Mouse (Mus musculus) liver, postnatal 0 days (tissue): ENCODE measurements around the gene D430042O09Rik. TPM values are rescaled to one million over a fixed set of nuclear protein-coding genes. Genes with fewer than 3 reads are reported as not detected.

ENCODE experiments used
- ATAC-seq: fragments of 200-750 bp; cut with Nextera tagmentation; 2 replicates; pipeline ENCODE4 v1.8.0; 2017; ENCODE audit warnings: mild to moderate bottlenecking, moderate library complexity
- DNase-seq: peaks from one replicate; pipeline ENCODE4 v3.0.0-alpha.2; 2016
- H3K27ac ChIP-seq: fragments of 300-500 bp; sonication (generic); 2 replicates; pipeline ENCODE4 v1.5.1; 2014; ENCODE audit warnings: antibody characterized with exemption, moderate library complexity, mild to moderate bottlenecking, low read depth
- H3K27me3 ChIP-seq: fragments of 300-500 bp; sonication (generic); 2 replicates; pipeline ENCODE4 v1.6.1; 2014; ENCODE audit warnings: low read length, control low read depth, mixed read lengths; ENCODE audit not compliant: insufficient read depth
- H3K36me3 ChIP-seq: fragments of 300-500 bp; sonication (generic); replicated peaks from 2 replicates; pipeline ENCODE4 v1.6.1; 2014; ENCODE audit warnings: mild to moderate bottlenecking, control low read depth, low read length, moderate library complexity, mixed read lengths; ENCODE audit not compliant: insufficient read depth
- H3K4me1 ChIP-seq: fragments of 300-500 bp; sonication (generic); 2 replicates; pipeline ENCODE4 v1.6.1; 2014; ENCODE audit warnings: antibody characterized with exemption, mild to moderate bottlenecking, control low read depth; ENCODE audit not compliant: insufficient read depth
- H3K4me2 ChIP-seq: fragments of 300-500 bp; sonication (generic); 2 replicates; pipeline ENCODE4 v1.6.1; 2014; ENCODE audit warnings: low read depth, mild to moderate bottlenecking, low read length, moderate library complexity, mixed read lengths
- H3K4me3 ChIP-seq: fragments of 300-500 bp; sonication (generic); 2 replicates; pipeline ENCODE4 v1.5.1; 2014; ENCODE audit warnings: low read depth, low read length
- H3K9ac ChIP-seq: fragments of 300-500 bp; sonication (generic); replicated peaks from 2 replicates; pipeline ENCODE4 v1.6.1; 2014; ENCODE audit warnings: mild to moderate bottlenecking, moderate library complexity
- H3K9me3 ChIP-seq: fragments of 300-500 bp; sonication (generic); 2 replicates; pipeline ENCODE4 v1.6.1; 2016; ENCODE audit warnings: mild to moderate bottlenecking, control low read depth, low read length, mixed read lengths
- CTCF ChIP-seq: sonication (generic); IDR thresholded peaks from 2 replicates; pipeline ENCODE4 v1.5.1; 2016; ENCODE audit warnings: antibody characterized with exemption, low read depth
- EP300 ChIP-seq: IDR thresholded peaks from 2 replicates; pipeline ENCODE4 v1.6.1; 2016; ENCODE audit warnings: antibody characterized with exemption, low read depth, mild to moderate bottlenecking
- WGBS: fragments of 180-500 bp; shearing (Covaris S2); extraction: QIAGEN DNeasy Blood & Tissue Kit; methylation state at CpG from one replicate; pipeline ENCODE4 v1.1.7; 2014; ENCODE audit not compliant: insufficient replicate concordance; 5-methylcytosine and 5-hydroxymethylcytosine counted together
- polyA plus RNA-seq: library from polyadenylated mRNA; unstranded; fragments of >200 nt; fragmentation: Nextera tagmentation; extraction: Ambion mirVana; gene quantifications from 2 replicates; pipeline ENCODE4 v1.2.1, GENCODE M21; 2015

D430042O09Rik gene
- polyA plus RNA-seq, 1 experiment from 2014 or later, result 1.3 TPM

- Histone ChIP-seq H3K27ac (no peak overlapping the region), H3K9ac (no peak overlapping the region), H3K9me3 (no peaks in the 10 kb centered on the region), H3K27me3 (no peaks in the 10 kb centered on the region), H3K36me3 (no peaks in the 10 kb centered on the region), H3K4me2 (no peak overlapping the region), H3K4me3 (no peak overlapping the region), H3K4me1 (no peaks in the 10 kb centered on the region)
- TF ChIP-seq CTCF, result no peak
- no peak for TF ChIP-seq EP300
- DNase-seq (no peak), ATAC-seq (no peak)
- WGBS, result 27% methylated on average over 7 of the region's 7 CpGs
Measured at GRCm38 (mm10) chr7:125899036-125899435, 191.3 kb downstream of the D430042O09Rik start.

- no peaks in the 10 kb centered on the region for H3K9me3 ChIP-seq
- H3K27me3 ChIP-seq, result no peaks in the 10 kb centered on the region
- TF ChIP-seq EP300 (no peak), CTCF (no peak)
- WGBS, result 57% methylated on average over 2 of the region's 2 CpGs
- H3K4me1 ChIP-seq, result no peaks in the 10 kb centered on the region
- DNase-seq (no peak), ATAC-seq (no peak)
- no peaks in the 10 kb centered on the region for H3K36me3 ChIP-seq
- no peak overlapping the region for H3K4me2 ChIP-seq
- H3K4me3 ChIP-seq, result no peak overlapping the region
- H3K9ac ChIP-seq, result no peak overlapping the region
- H3K27ac ChIP-seq, result no peak overlapping the region
Measured at GRCm38 (mm10) chr7:125899916-125900315, 192.2 kb downstream of the D430042O09Rik start.

GRCm38 (mm10) chr7:125900386-125901161 lies 192.9 kb downstream of the D430042O09Rik start:
- Histone ChIP-seq H3K9me3 (no peaks in the 10 kb centered on the region), H3K27me3 (no peaks in the 10 kb centered on the region), H3K9ac (no peak overlapping the region), H3K4me2 (no peak overlapping the region), H3K4me1 (no peaks in the 10 kb centered on the region), H3K36me3 (no peaks in the 10 kb centered on the region), H3K27ac (no peak overlapping the region), H3K4me3 (no peak overlapping the region)
- DNase-seq, result no peak
- TF ChIP-seq EP300 (no peak), CTCF (no peak)
- WGBS, result 60% methylated on average over 13 of the region's 13 CpGs
- ATAC-seq, result no peak

GRCm38 (mm10) chr7:125920801-125921200 lies 213.1 kb downstream of the D430042O09Rik start:
- no peaks in the 10 kb centered on the region for H3K36me3 ChIP-seq
- no peaks in the 10 kb centered on the region for H3K4me1 ChIP-seq
- H3K9me3 ChIP-seq, result no peaks in the 10 kb centered on the region
- no peak overlapping the region for H3K9ac ChIP-seq
- no peak for TF ChIP-seq EP300
- TF ChIP-seq CTCF, result no peak
- no peak overlapping the region for H3K27ac ChIP-seq
- peak; percentile 42 for DNase-seq
- no peak overlapping the region for H3K4me3 ChIP-seq
- 45% methylated on average over 4 of the region's 5 CpGs for WGBS
- no peak overlapping the region for H3K4me2 ChIP-seq
- ATAC-seq, result peak; percentile 29; the same call in 1 of the 2 replicates
- H3K27me3 ChIP-seq, result no peaks in the 10 kb centered on the region

- H3K4me1 ChIP-seq, result no peaks in the 10 kb centered on the region
- no peak overlapping the region for H3K27ac ChIP-seq
- no peak overlapping the region for H3K4me3 ChIP-seq
- H3K36me3 ChIP-seq, result no peaks in the 10 kb centered on the region
- H3K9me3 ChIP-seq, result no peaks in the 10 kb centered on the region
- ATAC-seq (no peak), DNase-seq (no peak)
- no peaks in the 10 kb centered on the region for H3K27me3 ChIP-seq
- no peak overlapping the region for H3K4me2 ChIP-seq
- TF ChIP-seq CTCF (no peak), EP300 (no peak)
- WGBS, result 68% methylated on average over 5 of the region's 5 CpGs
- no peak overlapping the region for H3K9ac ChIP-seq
Measured at GRCm38 (mm10) chr7:125924044-125924443, 216.4 kb downstream of the D430042O09Rik start.

Other genes starting within 250 kb of the D430042O09Rik start
- gene Nsmce1, start 216.3 kb upstream of the D430042O09Rik start, polyA plus RNA-seq, result 47.6 and 49.2 TPM in 2 replicates
- 8.7 and 9.5 TPM in 2 replicates for gene Il4ra, start 155.8 kb upstream of the D430042O09Rik start, polyA plus RNA-seq
- 0.70 TPM in 2 replicates for gene Il21r, start 104.5 kb upstream of the D430042O09Rik start, polyA plus RNA-seq
- gene Gtf3c1, start 108 bp upstream of the D430042O09Rik start, polyA plus RNA-seq, result 3.3 and 4.8 TPM in 2 replicates